Mouse (Mus musculus) lung, postnatal 10 days (tissue): ENCODE results near the gene Ncs1.

Experiments used
- DNase-seq: peaks from one replicate; pipeline ENCODE4 v3.0.0; 2021

The Ncs1 gene

DNA sequence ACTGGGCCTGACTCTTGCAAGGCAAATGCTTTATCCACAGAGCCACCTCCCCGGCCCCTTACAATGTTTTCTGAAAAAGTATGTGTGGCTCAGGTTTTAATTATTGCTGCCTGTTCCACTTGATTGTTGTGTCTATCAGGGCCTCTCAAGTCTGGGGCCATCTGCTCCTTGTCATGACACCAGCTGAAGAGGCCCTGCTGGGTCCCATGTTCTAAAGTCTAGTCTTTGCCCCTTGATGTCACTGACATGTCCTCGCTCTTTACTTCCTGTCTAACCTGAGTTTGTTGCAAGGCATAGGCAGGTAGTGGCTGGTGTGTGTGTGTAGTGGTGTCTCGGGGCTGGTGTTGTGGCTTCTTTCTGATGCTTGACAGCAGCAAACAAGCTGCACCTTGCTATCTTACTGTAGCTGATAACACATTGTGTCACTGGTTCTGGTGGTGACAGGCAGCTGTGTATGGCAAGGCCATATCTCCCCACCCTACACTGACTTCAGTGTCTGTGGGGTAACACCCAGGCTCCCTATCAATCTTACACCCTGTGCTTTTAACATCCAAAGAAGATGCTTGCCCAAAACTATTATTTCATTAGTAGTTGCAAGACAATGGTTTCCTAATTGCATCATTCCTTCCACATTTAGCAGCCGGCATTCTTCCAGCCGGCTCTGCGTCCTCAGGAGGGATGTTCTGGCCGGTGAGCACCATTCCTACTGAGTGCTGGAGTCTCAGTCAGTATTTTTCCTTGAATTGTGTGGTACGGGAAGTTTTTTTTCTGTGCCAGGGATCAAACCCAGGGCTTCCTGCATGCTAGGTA lies 96.3 kb downstream of the Ncs1 start:
- DNase-seq = no peak
